Mouse (Mus musculus) ES-E14 (cell line): ENCODE results near the gene Tenm2.

Source experiments
- MAFK ChIP-seq: IDR thresholded peaks from 2 replicates; pipeline ENCODE4 v1.6.1; 2014; ENCODE audit warnings: mild to moderate bottlenecking, low read depth, low read length, inconsistent platforms; ENCODE audit not compliant: insufficient read depth
- ZNF384 ChIP-seq: IDR thresholded peaks from 2 replicates; pipeline ENCODE4 v1.6.1; 2012; ENCODE audit warnings: low read depth, low read length, inconsistent platforms

- TF ChIP-seq MAFK (no peak), ZNF384 (no peak)
These were observed 839.7 kb downstream of the Tenm2 start for GRCm38 (mm10) chr11:36395803-36396710.
